Mouse (Mus musculus) MEL (cell line): Measurements from ENCODE around the gene 1700017B05Rik.

Source experiments
- BHLHE40 ChIP-seq: IDR thresholded peaks from 2 replicates; pipeline ENCODE4 v1.6.1; 2012; ENCODE audit warnings: low read depth, mild to moderate bottlenecking, inconsistent platforms, low read length, improper control_type of control experiment, borderline replicate concordance
- CTCF ChIP-seq, 3 experiments: IDR thresholded peaks in 2 of 3; conservative IDR thresholded peaks in 1 of 3; 2 replicates each; pipeline ENCODE4 v1.5.1; 2011 to 2012; ENCODE audit warnings: low read length in 3 of 3, low read depth in 2 of 3, mild to moderate bottlenecking in 2 of 3, improper control_type of control experiment in 1 of 3, inconsistent platforms in 1 of 3, mixed read lengths in 1 of 3, moderate library complexity in 1 of 3; ENCODE audit not compliant: control insufficient read depth in 1 of 3, insufficient read depth in 1 of 3, poor library complexity in 1 of 3, severe bottlenecking in 1 of 3
- GABPA ChIP-seq: IDR thresholded peaks from 2 replicates; pipeline ENCODE4 v1.6.1; 2012; ENCODE audit warnings: low read depth, mild to moderate bottlenecking, inconsistent platforms, low read length, improper control_type of control experiment, moderate library complexity
- HCFC1 ChIP-seq: IDR thresholded peaks from 2 replicates; pipeline ENCODE4 v1.6.1; 2012; ENCODE audit warnings: low read depth, mild to moderate bottlenecking, inconsistent platforms, low read length, improper control_type of control experiment, moderate library complexity
- JUND ChIP-seq: IDR thresholded peaks from 2 replicates; pipeline ENCODE4 v1.6.1; 2011; ENCODE audit warnings: low read depth, mild to moderate bottlenecking, improper control_type of control experiment, low read length
- KAT2A ChIP-seq: conservative IDR thresholded peaks from 2 replicates; pipeline ENCODE4 v1.6.1; 2012; ENCODE audit warnings: low read depth, low read length, improper control_type of control experiment, inconsistent platforms
- MAFK ChIP-seq: IDR thresholded peaks from 2 replicates; pipeline ENCODE4 v1.6.1; 2011; ENCODE audit warnings: low read depth, mild to moderate bottlenecking, low read length, improper control_type of control experiment, borderline replicate concordance
- POLR2A ChIP-seq, 2 experiments: IDR thresholded peaks; 2 replicates each; pipeline ENCODE4 v1.6.1; 2011 to 2012; ENCODE audit warnings: low read length in 2 of 2, mild to moderate bottlenecking in 2 of 2, control low read depth in 1 of 2, improper control_type of control experiment in 1 of 2, low read depth in 1 of 2, moderate library complexity in 1 of 2; ENCODE audit not compliant: control insufficient read depth in 1 of 2, insufficient read depth in 1 of 2, poor library complexity in 1 of 2
- POLR2AphosphoS2 ChIP-seq: IDR thresholded peaks from 2 replicates; pipeline ENCODE4 v1.6.1; 2011; ENCODE audit warnings: low read length, improper control_type of control experiment
- RCOR1 ChIP-seq: IDR thresholded peaks from 2 replicates; pipeline ENCODE4 v1.6.1; 2012; ENCODE audit warnings: low read depth, mild to moderate bottlenecking, inconsistent platforms, low read length, improper control_type of control experiment
- USF1 ChIP-seq: IDR thresholded peaks from 2 replicates; pipeline ENCODE4 v1.6.1; 2014; ENCODE audit warnings: low read depth, mild to moderate bottlenecking, inconsistent platforms, low read length, improper control_type of control experiment, moderate library complexity
- ZKSCAN1 ChIP-seq: IDR thresholded peaks from 2 replicates; pipeline ENCODE4 v1.6.1; 2012; ENCODE audit warnings: low read depth, mild to moderate bottlenecking, inconsistent platforms, low read length, improper control_type of control experiment, moderate library complexity
- ZMIZ1 ChIP-seq: IDR thresholded peaks from 2 replicates; pipeline ENCODE4 v1.6.1; 2012; ENCODE audit warnings: low read depth, mild to moderate bottlenecking, inconsistent platforms, low read length, improper control_type of control experiment, moderate library complexity

- TF ChIP-seq CTCF (IDR thresholded peaks at IDR 0.05 in 2 of 3, conservative IDR thresholded peaks at IDR 0.05 in 1 of 3; ENCODE audit: control insufficient read depth in 1 of 3, insufficient read depth in 1 of 3, low read depth in 2 of 3, low read length in 3 of 3, poor library complexity in 1 of 3, severe bottlenecking in 1 of 3) (no peak), POLR2A (IDR thresholded peaks at IDR 0.05; ENCODE audit: control insufficient read depth in 1 of 2, insufficient read depth in 1 of 2, low read depth in 1 of 2, low read length in 2 of 2, poor library complexity in 1 of 2) (no peak), GABPA (no peak), RCOR1 (no peak), JUND (no peak), ZMIZ1 (no peak), KAT2A (no peak), POLR2AphosphoS2 (no peak), BHLHE40 (no peak), HCFC1 (no peak), ZKSCAN1 (no peak), MAFK (no peak), USF1 (no peak)
Measured at GRCm38 (mm10) chr9:57273805-57274494, 11.5 kb upstream of the 1700017B05Rik start.
